Mouse (Mus musculus): ENCODE results near the gene Kcnip4. TPM values are rescaled to one million over a fixed set of nuclear protein-coding genes. Genes with fewer than 3 reads are reported as not detected.

Kcnip4 gene
- polyA plus RNA-seq, 1 experiment: not detected

DNA sequence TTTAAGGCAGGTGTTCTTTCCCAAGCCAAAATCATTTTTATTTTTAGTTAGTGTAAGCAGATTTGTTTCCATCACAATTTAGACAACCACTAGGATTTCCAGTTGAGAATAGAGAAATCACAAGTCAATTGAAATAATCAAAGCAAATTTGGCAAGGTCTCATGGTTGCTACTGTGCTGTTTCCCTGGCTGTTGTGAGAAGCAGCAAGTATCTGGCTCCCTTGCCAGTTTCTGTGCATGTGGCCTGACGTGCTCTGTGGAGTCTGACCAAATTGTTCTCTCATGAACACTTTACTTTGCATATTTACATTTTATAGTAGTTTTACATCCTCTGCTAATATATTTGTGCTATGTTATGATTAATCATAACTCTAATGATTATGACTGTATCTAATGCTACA is 217.9 kb downstream of the Kcnip4 start:
- Histone ChIP-seq H3K27ac (ENCODE audit: control insufficient read depth, insufficient read depth, low read length) (no peak overlapping the region), H3K4me1 (replicated peaks; ENCODE audit: control insufficient read depth, insufficient read depth, low read length) (no peaks in the 10 kb centered on the region), H3K36me3 (ENCODE audit: control insufficient read depth, insufficient read depth, low read length) (no peaks in the 10 kb centered on the region), H3K4me3 (ENCODE audit: control insufficient read depth, insufficient read depth, low read length) (no peak overlapping the region), H3K27me3 (ENCODE audit: control insufficient read depth, insufficient read depth, low read length) (no peaks in the 10 kb centered on the region)
- no peak for TF ChIP-seq POLR2A (IDR thresholded peaks at IDR 0.05; ENCODE audit: control insufficient read depth, extremely low read depth, insufficient read depth, low read length, poor library complexity)
- TF ChIP-seq CTCF (IDR thresholded peaks at IDR 0.05; ENCODE audit: borderline replicate concordance, control insufficient read depth, extremely low read depth, insufficient read depth, low read length, poor library complexity): no peak
- no peak for DNase-seq
- WGBS: 80% methylated on average over 1 of the region's 1 CpGs

- H3K4me3 ChIP-seq (ENCODE audit: control insufficient read depth, insufficient read depth, low read length): no peak overlapping the region
- no peak for DNase-seq
- no peak overlapping the region for H3K27ac ChIP-seq (ENCODE audit: control insufficient read depth, insufficient read depth, low read length)
- no peak for TF ChIP-seq CTCF (IDR thresholded peaks at IDR 0.05; ENCODE audit: borderline replicate concordance, control insufficient read depth, extremely low read depth, insufficient read depth, low read length, poor library complexity)
- no peak for TF ChIP-seq POLR2A (IDR thresholded peaks at IDR 0.05; ENCODE audit: control insufficient read depth, extremely low read depth, insufficient read depth, low read length, poor library complexity)
- no peaks in the 10 kb centered on the region for H3K36me3 ChIP-seq (ENCODE audit: control insufficient read depth, insufficient read depth, low read length)
- H3K4me1 ChIP-seq (replicated peaks; ENCODE audit: control insufficient read depth, insufficient read depth, low read length): no peaks in the 10 kb centered on the region
- no peaks in the 10 kb centered on the region for H3K27me3 ChIP-seq (ENCODE audit: control insufficient read depth, insufficient read depth, low read length)
- WGBS: 76% methylated on average over 2 of the region's 2 CpGs
Observed at GRCm38 (mm10) chr5:49305321-49305720, 219.4 kb downstream of the Kcnip4 start.

- H3K27me3 ChIP-seq (ENCODE audit: control insufficient read depth, insufficient read depth, low read length): no peaks in the 10 kb centered on the region
- H3K4me1 ChIP-seq (replicated peaks; ENCODE audit: control insufficient read depth, insufficient read depth, low read length): no peaks in the 10 kb centered on the region
- no peak overlapping the region for H3K27ac ChIP-seq (ENCODE audit: control insufficient read depth, insufficient read depth, low read length)
- no peaks in the 10 kb centered on the region for H3K36me3 ChIP-seq (ENCODE audit: control insufficient read depth, insufficient read depth, low read length)
- no peak for DNase-seq
- WGBS: 81% methylated on average over 4 of the region's 4 CpGs
- TF ChIP-seq CTCF (IDR thresholded peaks at IDR 0.05; ENCODE audit: borderline replicate concordance, control insufficient read depth, extremely low read depth, insufficient read depth, low read length, poor library complexity): no peak
- TF ChIP-seq POLR2A (IDR thresholded peaks at IDR 0.05; ENCODE audit: control insufficient read depth, extremely low read depth, insufficient read depth, low read length, poor library complexity): no peak
- H3K4me3 ChIP-seq (ENCODE audit: control insufficient read depth, insufficient read depth, low read length): no peak overlapping the region
Observed at GRCm38 (mm10) chr5:49298654-49299053, 226.1 kb downstream of the Kcnip4 start.

DNA sequence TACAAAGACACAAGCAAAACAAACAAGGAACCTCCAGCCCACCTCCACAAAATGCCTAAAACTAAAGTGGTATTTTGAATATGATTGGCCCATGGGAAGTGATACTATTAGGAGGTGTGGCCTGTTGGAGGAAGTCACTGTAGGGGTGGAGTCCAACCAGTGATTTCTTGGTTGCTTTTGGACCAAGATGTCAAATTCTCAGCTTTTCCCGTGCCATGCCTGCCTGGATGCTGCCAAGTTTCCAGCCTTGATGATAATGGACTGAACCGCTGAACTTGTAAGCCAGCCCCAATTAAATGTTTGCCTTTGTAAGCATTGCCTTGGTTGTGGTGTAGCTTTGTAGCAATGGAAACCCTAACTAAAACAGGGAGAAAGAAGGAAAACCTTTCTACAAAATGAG is 232.3 kb downstream of the Kcnip4 start:
- Histone ChIP-seq H3K27me3 (ENCODE audit: control insufficient read depth, insufficient read depth, low read length) (no peaks in the 10 kb centered on the region), H3K4me1 (replicated peaks; ENCODE audit: control insufficient read depth, insufficient read depth, low read length) (no peaks in the 10 kb centered on the region), H3K27ac (ENCODE audit: control insufficient read depth, insufficient read depth, low read length) (no peak overlapping the region), H3K4me3 (ENCODE audit: control insufficient read depth, insufficient read depth, low read length) (no peak overlapping the region), H3K36me3 (ENCODE audit: control insufficient read depth, insufficient read depth, low read length) (no peaks in the 10 kb centered on the region)
- no peak for TF ChIP-seq POLR2A (IDR thresholded peaks at IDR 0.05; ENCODE audit: control insufficient read depth, extremely low read depth, insufficient read depth, low read length, poor library complexity)
- TF ChIP-seq CTCF (IDR thresholded peaks at IDR 0.05; ENCODE audit: borderline replicate concordance, control insufficient read depth, extremely low read depth, insufficient read depth, low read length, poor library complexity): no peak
- no peak for DNase-seq
- WGBS: 91% methylated on average over 2 of the region's 2 CpGs

- H3K4me1 ChIP-seq (replicated peaks; ENCODE audit: control insufficient read depth, insufficient read depth, low read length): no peaks in the 10 kb centered on the region
- WGBS: 90% methylated on average over 3 of the region's 3 CpGs
- no peaks in the 10 kb centered on the region for H3K27me3 ChIP-seq (ENCODE audit: control insufficient read depth, insufficient read depth, low read length)
- H3K27ac ChIP-seq (ENCODE audit: control insufficient read depth, insufficient read depth, low read length): no peak overlapping the region
- no peak overlapping the region for H3K4me3 ChIP-seq (ENCODE audit: control insufficient read depth, insufficient read depth, low read length)
- no peaks in the 10 kb centered on the region for H3K36me3 ChIP-seq (ENCODE audit: control insufficient read depth, insufficient read depth, low read length)
- DNase-seq: no peak
- no peak for TF ChIP-seq CTCF (IDR thresholded peaks at IDR 0.05; ENCODE audit: borderline replicate concordance, control insufficient read depth, extremely low read depth, insufficient read depth, low read length, poor library complexity)
- TF ChIP-seq POLR2A (IDR thresholded peaks at IDR 0.05; ENCODE audit: control insufficient read depth, extremely low read depth, insufficient read depth, low read length, poor library complexity): no peak
Observed at GRCm38 (mm10) chr5:49291801-49292200, 232.9 kb downstream of the Kcnip4 start.

- Histone ChIP-seq H3K27me3 (ENCODE audit: control insufficient read depth, insufficient read depth, low read length) (no peaks in the 10 kb centered on the region), H3K4me3 (ENCODE audit: control insufficient read depth, insufficient read depth, low read length) (no peak overlapping the region), H3K27ac (ENCODE audit: control insufficient read depth, insufficient read depth, low read length) (no peak overlapping the region), H3K4me1 (replicated peaks; ENCODE audit: control insufficient read depth, insufficient read depth, low read length) (no peaks in the 10 kb centered on the region), H3K36me3 (ENCODE audit: control insufficient read depth, insufficient read depth, low read length) (no peaks in the 10 kb centered on the region)
- WGBS: 35% methylated on average over 12 of the region's 12 CpGs
- DNase-seq: no peak
- no peak for TF ChIP-seq POLR2A (IDR thresholded peaks at IDR 0.05; ENCODE audit: control insufficient read depth, extremely low read depth, insufficient read depth, low read length, poor library complexity)
- TF ChIP-seq CTCF (IDR thresholded peaks at IDR 0.05; ENCODE audit: borderline replicate concordance, control insufficient read depth, extremely low read depth, insufficient read depth, low read length, poor library complexity): no peak
Observed at GRCm38 (mm10) chr5:49285455-49286135, 239.1 kb downstream of the Kcnip4 start.

- no peaks in the 10 kb centered on the region for H3K36me3 ChIP-seq (ENCODE audit: control insufficient read depth, insufficient read depth, low read length)
- H3K27me3 ChIP-seq (ENCODE audit: control insufficient read depth, insufficient read depth, low read length): no peaks in the 10 kb centered on the region
- DNase-seq: no peak
- H3K4me1 ChIP-seq (replicated peaks; ENCODE audit: control insufficient read depth, insufficient read depth, low read length): no peaks in the 10 kb centered on the region
- TF ChIP-seq CTCF (IDR thresholded peaks at IDR 0.05; ENCODE audit: borderline replicate concordance, control insufficient read depth, extremely low read depth, insufficient read depth, low read length, poor library complexity): no peak
- TF ChIP-seq POLR2A (IDR thresholded peaks at IDR 0.05; ENCODE audit: control insufficient read depth, extremely low read depth, insufficient read depth, low read length, poor library complexity): no peak
- no peak overlapping the region for H3K27ac ChIP-seq (ENCODE audit: control insufficient read depth, insufficient read depth, low read length)
- 71% methylated on average over 6 of the region's 6 CpGs for WGBS
- no peak overlapping the region for H3K4me3 ChIP-seq (ENCODE audit: control insufficient read depth, insufficient read depth, low read length)
Observed at GRCm38 (mm10) chr5:49284776-49285175, 239.9 kb downstream of the Kcnip4 start.

All from thymus, adult 2 months (tissue).